Mouse (Mus musculus) G1E-ER4 (cell line): ENCODE results near the gene Cyp1a1. TPM values are rescaled to one million over a fixed set of nuclear protein-coding genes. Genes with fewer than 3 reads are reported as not detected.
A peak's percentile ranks its signal among the peaks of the same experiment; 100 is the strongest.

Source experiments
- GATA1 ChIP-seq: IDR thresholded peaks from one replicate; pipeline ENCODE4 v1.8.0; 2012; ENCODE audit warnings: low read length, inconsistent platforms
- polyA plus RNA-seq: library from polyadenylated mRNA; stranded (reverse); fragments of >175 nt; gene quantifications from 2 replicates; pipeline ENCODE4 v1.2.3, GENCODE M21; 2012

Gene Cyp1a1
- not detected in 2 replicates for polyA plus RNA-seq

- TF ChIP-seq GATA1, result no peak
Measured at GRCm38 (mm10) chr9:57687751-57688150, at the start of gene Cyp1a1. Cyp1a1 (plus strand) TSS chr9:57687928.

- TF ChIP-seq GATA1, result no peak
Measured at GRCm38 (mm10) chr9:57638651-57639459, 48.9 kb upstream of the Cyp1a1 start.

- no peak for TF ChIP-seq GATA1
Measured at GRCm38 (mm10) chr9:57639661-57640328, 47.9 kb upstream of the Cyp1a1 start.

- no peak for TF ChIP-seq GATA1
Measured at GRCm38 (mm10) chr9:57640384-57640783, 47.3 kb upstream of the Cyp1a1 start.

GRCm38 (mm10) chr9:57641022-57641421, 46.7 kb upstream of the Cyp1a1 start:
- TF ChIP-seq GATA1, result no peak

- TF ChIP-seq GATA1, result no peak
Measured at GRCm38 (mm10) chr9:57641775-57642550, 45.8 kb upstream of the Cyp1a1 start.

- TF ChIP-seq GATA1, result no peak
Measured at GRCm38 (mm10) chr9:57643169-57643855, 44.4 kb upstream of the Cyp1a1 start.

GRCm38 (mm10) chr9:57643856-57644180, 43.9 kb upstream of the Cyp1a1 start:
- peak; percentile 87 for TF ChIP-seq GATA1

- TF ChIP-seq GATA1, result no peak
Measured at GRCm38 (mm10) chr9:57644442-57644943, 43.2 kb upstream of the Cyp1a1 start.

GRCm38 (mm10) chr9:57644944-57645893, 42.5 kb upstream of the Cyp1a1 start:
- TF ChIP-seq GATA1, result no peak

- TF ChIP-seq GATA1, result no peak
Measured at GRCm38 (mm10) chr9:57646551-57647103, 41.1 kb upstream of the Cyp1a1 start.

GRCm38 (mm10) chr9:57647286-57648108, 40.2 kb upstream of the Cyp1a1 start:
- TF ChIP-seq GATA1, result no peak
